Comparison of ENCODE assay signal across 18 mouse cellular contexts in the genomic region with DNA sequence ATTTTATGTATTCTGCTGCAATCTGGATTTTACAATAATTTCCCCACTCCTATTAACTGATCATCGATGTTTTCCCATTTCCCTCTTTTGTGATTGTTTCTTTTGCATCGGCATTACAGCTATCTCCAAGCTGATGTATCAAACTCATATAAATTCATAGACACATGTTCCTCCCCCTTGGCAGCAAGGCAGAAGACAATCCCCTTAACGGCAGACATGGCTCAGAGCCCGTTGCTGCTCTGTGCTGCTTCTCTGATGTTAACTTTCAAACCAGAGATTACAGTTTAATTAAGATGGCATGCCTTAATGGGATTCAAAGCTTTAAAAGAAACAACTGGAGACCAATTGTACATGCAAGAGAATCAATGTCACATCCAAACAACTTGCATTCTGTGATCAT. TPM values are rescaled to one million over a fixed set of nuclear protein-coding genes. Genes with fewer than 3 reads are reported as not detected.
DNase-seq lines count a peak whose midpoint lies in the region; ATAC-seq and TF ChIP-seq lines count a peak whose summit lies in the region.
"Had no signal": no experiment of that assay in that cellular context is flagged by ENCODE, and none has a peak within 500 bp of the region (broad histone marks: within the 10 kb centered on the region; RNA-seq: fewer than 3 reads in every experiment).

No protein-coding gene starts in this region.

- WGBS in midbrain, embryonic 15.5 days, result 28% methylated on average over 4 of the region's 4 CpGs
- WGBS in midbrain, embryonic 13.5 days, result 44% methylated on average over 4 of the region's 4 CpGs

- no peak for DNase-seq in gastrocnemius, adult 2 months
- DNase-seq in gastrocnemius, postnatal 10 days, result no peak
- peak; percentile 47 for DNase-seq in kidney, postnatal 14 days
- no peak for DNase-seq in kidney, postnatal 10 days
- no peak for DNase-seq in Muller cell, postnatal 12 days (ENCODE audit: inconsistent ontology term)
- DNase-seq: adrenal gland, postnatal 36 days; cerebellum, adult 11 months; cerebellum, adult 9-11 months; layer of hippocampus, postnatal 36 days; lung, adult 18-20 months had no signal

- no peaks in the 10 kb centered on the region for H3K9me3 ChIP-seq in midbrain, embryonic 15.5 days
- H3K9me3 ChIP-seq in midbrain, embryonic 13.5 days, result no peaks in the 10 kb centered on the region
- H3K9me3 ChIP-seq: embryonic facial prominence, embryonic 15.5 days; heart, embryonic 10.5 days; kidney, embryonic 15.5 days; limb, embryonic 13.5 days; liver, embryonic 12.5 days had no signal

- no peaks in the 10 kb centered on the region for H3K27me3 ChIP-seq in midbrain, embryonic 15.5 days (replicated peaks)
- no peaks in the 10 kb centered on the region for H3K27me3 ChIP-seq in midbrain, embryonic 13.5 days
- H3K27me3 ChIP-seq: embryonic facial prominence, embryonic 15.5 days; kidney, embryonic 15.5 days; limb, embryonic 13.5 days; liver, embryonic 12.5 days; Patski had no signal

- no peak overlapping the region for H3K4me2 ChIP-seq in midbrain, embryonic 15.5 days
- no peak overlapping the region for H3K4me2 ChIP-seq in midbrain, embryonic 13.5 days (replicated peaks)
- H3K4me2 ChIP-seq: embryonic facial prominence, embryonic 15.5 days; kidney, embryonic 15.5 days; limb, embryonic 13.5 days; liver, embryonic 12.5 days had no signal

- H3K4me1 ChIP-seq in midbrain, embryonic 15.5 days, result no peaks in the 10 kb centered on the region; the same call in 1 of the 2 replicates
- H3K4me1 ChIP-seq in midbrain, embryonic 13.5 days (replicated peaks), result 0 out of 2 replicates have a peak, but pooled peaks cover 2% of the 10 kb centered on the region
- H3K4me1 ChIP-seq: embryonic facial prominence, embryonic 15.5 days; kidney, embryonic 15.5 days; limb, embryonic 13.5 days; liver, embryonic 12.5 days had no signal

- H3K4me3 ChIP-seq in gastrocnemius, adult 2 months, result no peak overlapping the region
- H3K4me3 ChIP-seq in midbrain, embryonic 15.5 days, result no peak overlapping the region
- H3K4me3 ChIP-seq in midbrain, embryonic 13.5 days (replicated peaks), result no peak overlapping the region
- H3K4me3 ChIP-seq: embryonic facial prominence, embryonic 15.5 days; heart, embryonic 10.5 days; kidney, embryonic 15.5 days; limb, embryonic 13.5 days; liver, embryonic 12.5 days had no signal

- 0 out of 2 replicates have a peak overlapping the region, but pooled peaks have one; percentile 4 for H3K27ac ChIP-seq in gastrocnemius, adult 2 months
- H3K27ac ChIP-seq in midbrain, embryonic 15.5 days, result no peak overlapping the region
- no peak overlapping the region for H3K27ac ChIP-seq in midbrain, embryonic 13.5 days
- H3K27ac ChIP-seq: embryonic facial prominence, embryonic 15.5 days; heart, embryonic 10.5 days; kidney, embryonic 15.5 days; limb, embryonic 13.5 days; liver, embryonic 12.5 days had no signal

- intact Hi-C loops in gastrocnemius, adult 2 months (cut with DNase I), result no loop called here

- TF ChIP-seq CTCF in gastrocnemius, adult 2 months (IDR thresholded peaks at IDR 0.05), result no peak

- H3K9ac ChIP-seq in midbrain, embryonic 15.5 days, result no peak overlapping the region
- no peak overlapping the region for H3K9ac ChIP-seq in midbrain, embryonic 13.5 days (replicated peaks)
- H3K9ac ChIP-seq: embryonic facial prominence, embryonic 15.5 days; kidney, embryonic 15.5 days; limb, embryonic 13.5 days; liver, embryonic 12.5 days had no signal

- ATAC-seq in midbrain, embryonic 15.5 days (replicated peaks), result peak; percentile 72
- no peak for ATAC-seq in midbrain, embryonic 13.5 days
- ATAC-seq: liver, embryonic 12.5 days; Patski had no signal

- H3K36me3 ChIP-seq in midbrain, embryonic 15.5 days (replicated peaks), result no peaks in the 10 kb centered on the region
- H3K36me3 ChIP-seq in midbrain, embryonic 13.5 days, result no peaks in the 10 kb centered on the region
- H3K36me3 ChIP-seq: embryonic facial prominence, embryonic 15.5 days; heart, embryonic 10.5 days; kidney, embryonic 15.5 days; limb, embryonic 13.5 days; liver, embryonic 12.5 days had no signal

RNA-seq across cellular contexts. Expression of gene Tbc1d1, which starts 27.6 kb away (rescaled TPM):
- 10 to 100 TPM; 46.4 to 46.9 TPM for total RNA-seq in gastrocnemius, adult 2 months (2021)
- 10 to 100 TPM; 35.5 to 36.8 TPM for total RNA-seq in gastrocnemius, postnatal 10 days (2021)
- 9.5 and 10.5 TPM in 2 replicates for polyA plus RNA-seq in midbrain, embryonic 15.5 days (2015; fragmentation: Nextera tagmentation; extraction: Ambion mirVana)
- polyA plus RNA-seq in midbrain, embryonic 13.5 days (2015; fragmentation: Nextera tagmentation; extraction: Ambion mirVana), result 10.6 and 11.7 TPM in 2 replicates
